Mouse (Mus musculus): Measurements from ENCODE around the gene Fermt3. TPM values are rescaled to one million over a fixed set of nuclear protein-coding genes. Genes with fewer than 3 reads are reported as not detected.

The Fermt3 gene
- polyA plus RNA-seq (2015; fragmentation: Nextera tagmentation; extraction: Ambion mirVana): 15.8 and 16.0 TPM in 2 replicates

- DNase-seq (ENCODE audit: low spot score) (peak; percentile 60), ATAC-seq (peak; percentile 70)
- TF ChIP-seq CTCF (IDR thresholded peaks at IDR 0.05) (no peak), EP300 (IDR thresholded peaks at IDR 0.05) (no peak)
- Histone ChIP-seq H3K9me3 (ENCODE audit: low read length) (no peaks in the 10 kb centered on the region), H3K9ac (replicated peaks; ENCODE audit: low read depth) (no peak within 1 kb of the TSS), H3K36me3 (ENCODE audit: insufficient read depth, low read length) (peaks cover 14% of the 10 kb centered on the region; the same call in 1 of the 2 replicates), H3K27me3 (replicated peaks; ENCODE audit: insufficient read depth, low read length) (no peaks in the 10 kb centered on the region), H3K27ac (ENCODE audit: low read length) (peak within 1 kb of the TSS; percentile 47), H3K4me1 (ENCODE audit: insufficient read depth, low read depth, low read length) (no peaks in the 10 kb centered on the region), H3K4me3 (ENCODE audit: low read depth, low read length) (no peak within 1 kb of the TSS), H3K4me2 (replicated peaks; ENCODE audit: low read depth, low read length) (peak within 1 kb of the TSS; percentile 19; the same call in 1 of the 2 replicates)
- 57% methylated on average over 5 of the region's 5 CpGs for WGBS
Observed at GRCm38 (mm10) chr19:7019191-7019590, at the start of gene Fermt3. Fermt3 (minus strand) TSS chr19:7019469.

- no peak overlapping the region for H3K27ac ChIP-seq (ENCODE audit: low read length)
- H3K27me3 ChIP-seq (replicated peaks; ENCODE audit: insufficient read depth, low read length): no peaks in the 10 kb centered on the region
- H3K9ac ChIP-seq (replicated peaks; ENCODE audit: low read depth): no peak overlapping the region
- peaks cover 4% of the 10 kb centered on the region; the same call in 1 of the 2 replicates for H3K4me1 ChIP-seq (ENCODE audit: insufficient read depth, low read depth, low read length)
- H3K4me3 ChIP-seq (ENCODE audit: low read depth, low read length): no peak overlapping the region
- no peak for TF ChIP-seq EP300 (IDR thresholded peaks at IDR 0.05)
- TF ChIP-seq CTCF (IDR thresholded peaks at IDR 0.05): peak; percentile 84
- WGBS: 7% methylated on average over 14 of the region's 14 CpGs
- H3K4me2 ChIP-seq (replicated peaks; ENCODE audit: low read depth, low read length): no peak overlapping the region
- no peaks in the 10 kb centered on the region for H3K36me3 ChIP-seq (ENCODE audit: insufficient read depth, low read length)
- peak; percentile 69 for DNase-seq (ENCODE audit: low spot score)
- ATAC-seq: peak; percentile 50
- H3K9me3 ChIP-seq (ENCODE audit: low read length): no peaks in the 10 kb centered on the region
Observed at GRCm38 (mm10) chr19:7068136-7068535, 48.9 kb upstream of the Fermt3 start.

- no peaks in the 10 kb centered on the region for H3K27me3 ChIP-seq (replicated peaks; ENCODE audit: insufficient read depth, low read length)
- no peak overlapping the region for H3K4me3 ChIP-seq (ENCODE audit: low read depth, low read length)
- H3K9ac ChIP-seq (replicated peaks; ENCODE audit: low read depth): no peak overlapping the region
- TF ChIP-seq CTCF (IDR thresholded peaks at IDR 0.05): no peak
- no peak for TF ChIP-seq EP300 (IDR thresholded peaks at IDR 0.05)
- ATAC-seq (no peak), DNase-seq (ENCODE audit: low spot score) (no peak)
- H3K36me3 ChIP-seq (ENCODE audit: insufficient read depth, low read length): no peaks in the 10 kb centered on the region
- 40% methylated on average over 20 of the region's 20 CpGs for WGBS
- H3K4me2 ChIP-seq (replicated peaks; ENCODE audit: low read depth, low read length): no peak overlapping the region
- H3K9me3 ChIP-seq (ENCODE audit: low read length): no peaks in the 10 kb centered on the region
- no peak overlapping the region for H3K27ac ChIP-seq (ENCODE audit: low read length)
- peaks cover 4% of the 10 kb centered on the region; the same call in 1 of the 2 replicates for H3K4me1 ChIP-seq (ENCODE audit: insufficient read depth, low read depth, low read length)
Observed at GRCm38 (mm10) chr19:7067344-7068050, 48.2 kb upstream of the Fermt3 start.

- WGBS: 34% methylated on average over 7 of the region's 8 CpGs
- no peak for DNase-seq (ENCODE audit: low spot score)
- no peak overlapping the region for H3K27ac ChIP-seq (ENCODE audit: low read length)
- ATAC-seq: no peak
- peaks cover 4% of the 10 kb centered on the region; the same call in 1 of the 2 replicates for H3K4me1 ChIP-seq (ENCODE audit: insufficient read depth, low read depth, low read length)
- H3K36me3 ChIP-seq (ENCODE audit: insufficient read depth, low read length): no peaks in the 10 kb centered on the region
- H3K27me3 ChIP-seq (replicated peaks; ENCODE audit: insufficient read depth, low read length): no peaks in the 10 kb centered on the region
- H3K4me2 ChIP-seq (replicated peaks; ENCODE audit: low read depth, low read length): no peak overlapping the region
- H3K4me3 ChIP-seq (ENCODE audit: low read depth, low read length): no peak overlapping the region
- TF ChIP-seq EP300 (IDR thresholded peaks at IDR 0.05) (no peak), CTCF (IDR thresholded peaks at IDR 0.05) (no peak)
- no peak overlapping the region for H3K9ac ChIP-seq (replicated peaks; ENCODE audit: low read depth)
- no peaks in the 10 kb centered on the region for H3K9me3 ChIP-seq (ENCODE audit: low read length)
Observed at GRCm38 (mm10) chr19:7066828-7067342, 47.6 kb upstream of the Fermt3 start.

GRCm38 (mm10) chr19:7066034-7066827 is 47.0 kb upstream of the Fermt3 start:
- no peak overlapping the region for H3K4me2 ChIP-seq (replicated peaks; ENCODE audit: low read depth, low read length)
- no peaks in the 10 kb centered on the region for H3K27me3 ChIP-seq (replicated peaks; ENCODE audit: insufficient read depth, low read length)
- H3K4me1 ChIP-seq (ENCODE audit: insufficient read depth, low read depth, low read length): peaks cover 4% of the 10 kb centered on the region; the same call in 1 of the 2 replicates
- no peak overlapping the region for H3K27ac ChIP-seq (ENCODE audit: low read length)
- no peak overlapping the region for H3K9ac ChIP-seq (replicated peaks; ENCODE audit: low read depth)
- H3K36me3 ChIP-seq (ENCODE audit: insufficient read depth, low read length): no peaks in the 10 kb centered on the region
- 0 out of 2 replicates have a peak, but pooled peaks have one; percentile 4 for TF ChIP-seq CTCF (IDR thresholded peaks at IDR 0.05)
- no peak for TF ChIP-seq EP300 (IDR thresholded peaks at IDR 0.05)
- WGBS: 25% methylated on average over 15 of the region's 15 CpGs
- H3K4me3 ChIP-seq (ENCODE audit: low read depth, low read length): no peak overlapping the region
- peak; percentile 67 for DNase-seq (ENCODE audit: low spot score)
- H3K9me3 ChIP-seq (ENCODE audit: low read length): no peaks in the 10 kb centered on the region
- ATAC-seq: peak; percentile 19; the same call in 1 of the 2 replicates

- TF ChIP-seq CTCF (IDR thresholded peaks at IDR 0.05) (peak; percentile 99), EP300 (IDR thresholded peaks at IDR 0.05) (no peak)
- DNase-seq (ENCODE audit: low spot score) (peak; percentile 91), ATAC-seq (peak; percentile 73)
- H3K4me3 ChIP-seq (ENCODE audit: low read depth, low read length): no peak overlapping the region
- peaks cover 4% of the 10 kb centered on the region; the same call in 1 of the 2 replicates for H3K4me1 ChIP-seq (ENCODE audit: insufficient read depth, low read depth, low read length)
- no peaks in the 10 kb centered on the region for H3K27me3 ChIP-seq (replicated peaks; ENCODE audit: insufficient read depth, low read length)
- no peak overlapping the region for H3K9ac ChIP-seq (replicated peaks; ENCODE audit: low read depth)
- no peaks in the 10 kb centered on the region for H3K36me3 ChIP-seq (ENCODE audit: insufficient read depth, low read length)
- 11% methylated on average over 3 of the region's 3 CpGs for WGBS
- no peaks in the 10 kb centered on the region for H3K9me3 ChIP-seq (ENCODE audit: low read length)
- no peak overlapping the region for H3K4me2 ChIP-seq (replicated peaks; ENCODE audit: low read depth, low read length)
- H3K27ac ChIP-seq (ENCODE audit: low read length): no peak overlapping the region
Observed at GRCm38 (mm10) chr19:7064571-7064970, 45.3 kb upstream of the Fermt3 start.
